Mouse (Mus musculus) midbrain, embryonic 14.5 days (tissue): ENCODE results near the gene Cggbp1. TPM values are rescaled to one million over a fixed set of nuclear protein-coding genes. Genes with fewer than 3 reads are reported as not detected.

Experiments
- ATAC-seq: fragments of 200-750 bp; cut with Nextera tagmentation; 2 replicates; pipeline ENCODE4 v1.8.0; 2017; ENCODE audit warnings: moderate number of reproducible peaks, moderate library complexity; ENCODE audit not compliant: low FRiP score, low TSS enrichment
- DNase-seq: peaks from one replicate; pipeline ENCODE4 v3.0.0-alpha.2; 2015
- H3K27ac ChIP-seq: fragments of 300-500 bp; sonication (generic); replicated peaks from 2 replicates; pipeline ENCODE4 v1.5.1; 2014; ENCODE audit warnings: mild to moderate bottlenecking, low read depth, low read length, moderate library complexity
- H3K27me3 ChIP-seq: fragments of 300-500 bp; sonication (generic); 2 replicates; pipeline ENCODE4 v1.6.1; 2014; ENCODE audit warnings: low read length, control low read depth, mixed read lengths; ENCODE audit not compliant: control insufficient read depth, insufficient read depth
- H3K36me3 ChIP-seq: fragments of 300-500 bp; sonication (generic); 2 replicates; pipeline ENCODE4 v1.6.1; 2014; ENCODE audit warnings: low read length, control low read depth; ENCODE audit not compliant: control insufficient read depth, insufficient read depth
- H3K4me1 ChIP-seq: fragments of 300-500 bp; sonication (generic); 2 replicates; pipeline ENCODE4 v1.6.1; 2014; ENCODE audit warnings: mild to moderate bottlenecking, antibody characterized with exemption, low read length, control low read depth; ENCODE audit not compliant: control insufficient read depth, insufficient read depth
- H3K4me2 ChIP-seq: fragments of 300-500 bp; sonication (generic); 2 replicates; pipeline ENCODE4 v1.6.1; 2014; ENCODE audit warnings: mild to moderate bottlenecking, low read length, moderate library complexity
- H3K4me3 ChIP-seq: fragments of 300-500 bp; sonication (generic); replicated peaks from 2 replicates; pipeline ENCODE4 v1.5.1; 2014; ENCODE audit warnings: low read depth, low read length
- H3K9ac ChIP-seq: fragments of 300-500 bp; sonication (generic); replicated peaks from 2 replicates; pipeline ENCODE4 v1.6.1; 2014; ENCODE audit warnings: mild to moderate bottlenecking, low read length, moderate library complexity
- H3K9me3 ChIP-seq: fragments of 300-500 bp; sonication (generic); 2 replicates; pipeline ENCODE4 v1.6.1; 2016; ENCODE audit warnings: low read length, control low read depth, mixed read lengths; ENCODE audit not compliant: control insufficient read depth
- whole genome bisulfite sequencing: fragments of 180-500 bp; shearing (Covaris S2); extraction: QIAGEN DNeasy Blood & Tissue Kit; methylation state at CpG from one replicate; pipeline ENCODE4 v1.1.7; 2014; 5-methylcytosine and 5-hydroxymethylcytosine counted together
- polyA plus RNA-seq: library from polyadenylated mRNA; unstranded; fragments of >200 nt; fragmentation: Nextera tagmentation; extraction: Ambion mirVana; gene quantifications from 2 replicates; pipeline ENCODE4 v1.2.1, GENCODE M21; 2014

Gene Cggbp1
- polyA plus RNA-seq, 1 experiment from 2014 or later = 106 TPM

DNA sequence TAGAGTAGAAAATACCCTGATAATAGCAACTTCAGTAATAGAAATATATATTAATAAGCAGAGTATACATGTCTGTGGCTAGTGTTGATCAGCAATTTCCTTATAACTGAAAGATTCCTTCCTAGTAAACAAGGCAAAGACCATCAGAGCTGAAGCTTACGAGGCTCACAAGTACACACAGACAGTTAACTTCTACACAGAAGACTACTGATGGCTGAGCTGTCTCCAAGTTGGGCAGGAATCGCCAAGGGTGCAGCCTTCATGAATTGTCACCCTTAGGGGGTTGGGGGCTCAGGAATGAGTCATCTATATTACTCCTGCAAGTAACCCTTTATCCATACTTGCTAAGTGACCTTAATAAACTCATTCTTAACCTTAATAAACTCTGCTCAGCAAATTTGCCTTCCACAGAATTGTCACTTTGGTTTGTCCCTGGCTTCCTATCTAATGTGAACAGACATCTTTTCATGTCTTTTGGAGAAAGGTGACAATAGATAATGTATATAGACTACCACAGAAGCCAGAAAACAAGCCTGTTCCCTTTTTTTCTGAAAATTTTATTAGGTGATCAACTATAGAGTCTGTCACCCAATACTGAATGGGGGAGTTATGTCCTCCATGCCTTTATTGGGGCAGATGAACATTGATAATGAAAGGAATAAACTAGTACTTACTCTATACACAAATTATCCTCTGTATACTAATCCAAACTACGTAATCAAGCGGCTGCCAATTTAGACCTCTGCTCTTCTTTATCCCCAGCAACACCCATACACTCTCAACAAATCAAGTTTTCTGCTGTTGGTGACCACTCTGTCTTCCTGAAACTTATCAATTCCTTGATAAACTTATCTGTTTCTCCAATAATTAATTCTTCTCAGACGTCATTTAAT lies 10.1 kb upstream of the Cggbp1 start:
- WGBS = 94% methylated on average over 5 of the region's 5 CpGs
- Histone ChIP-seq H3K9ac (no peak overlapping the region), H3K9me3 (no peaks in the 10 kb centered on the region), H3K27ac (no peak overlapping the region), H3K4me3 (no peak overlapping the region), H3K4me2 (no peak overlapping the region), H3K36me3 (no peaks in the 10 kb centered on the region), H3K4me1 (no peaks in the 10 kb centered on the region), H3K27me3 (no peaks in the 10 kb centered on the region)
- DNase-seq (no peak), ATAC-seq (no peak)

DNA sequence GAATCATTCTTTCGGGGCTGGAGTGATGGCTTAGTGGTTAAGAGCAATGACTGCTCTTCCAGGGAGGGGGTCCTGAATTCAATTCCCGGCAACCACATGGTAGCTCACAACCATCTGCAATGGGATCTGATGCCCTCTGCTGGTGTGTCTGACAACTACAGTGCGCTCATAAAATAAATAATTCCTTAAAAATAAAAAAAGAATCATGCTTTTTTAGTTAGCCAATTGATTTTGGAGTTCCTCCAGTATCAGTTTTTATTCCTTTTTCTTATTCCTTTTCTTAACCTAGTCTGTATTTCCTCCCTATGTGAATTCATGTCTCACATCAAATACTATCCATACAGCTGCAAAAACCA lies 9.4 kb upstream of the Cggbp1 start:
- no peak overlapping the region for H3K4me2 ChIP-seq
- H3K27ac ChIP-seq = no peak overlapping the region
- H3K9me3 ChIP-seq = no peaks in the 10 kb centered on the region
- no peak overlapping the region for H3K4me3 ChIP-seq
- H3K27me3 ChIP-seq = no peaks in the 10 kb centered on the region
- no peaks in the 10 kb centered on the region for H3K4me1 ChIP-seq
- DNase-seq = no peak
- no peaks in the 10 kb centered on the region for H3K36me3 ChIP-seq
- H3K9ac ChIP-seq = no peak overlapping the region
- 95% methylated on average over 3 of the region's 3 CpGs for WGBS
- ATAC-seq = no peak

DNA sequence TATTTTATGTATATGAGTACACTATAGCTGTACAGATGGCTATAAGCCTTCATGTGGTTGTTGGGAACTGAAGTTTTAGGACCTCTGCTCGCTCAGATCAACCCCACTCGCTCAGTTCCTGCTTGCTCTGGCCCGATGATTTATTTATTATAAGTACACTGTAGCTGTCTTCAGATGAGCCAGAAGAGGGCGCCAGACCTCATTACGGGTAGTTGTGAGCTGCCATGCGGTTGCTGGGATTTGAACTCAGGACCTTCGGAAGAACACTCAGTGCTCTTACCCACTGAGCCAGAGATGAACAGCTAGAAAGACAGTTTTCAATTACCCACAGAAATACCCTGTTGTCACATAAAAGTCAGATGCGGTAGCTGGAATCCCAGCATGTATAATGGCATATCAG lies 5.8 kb upstream of the Cggbp1 start:
- ATAC-seq (no peak), DNase-seq (no peak)
- Histone ChIP-seq H3K27ac (no peak overlapping the region), H3K9ac (no peak overlapping the region), H3K4me1 (0 out of 2 replicates have a peak, but pooled peaks cover 6% of the 10 kb centered on the region), H3K9me3 (no peaks in the 10 kb centered on the region), H3K4me2 (no peak overlapping the region), H3K27me3 (no peaks in the 10 kb centered on the region), H3K36me3 (no peaks in the 10 kb centered on the region), H3K4me3 (no peak overlapping the region)
- 92% methylated on average over 8 of the region's 8 CpGs for WGBS

DNA sequence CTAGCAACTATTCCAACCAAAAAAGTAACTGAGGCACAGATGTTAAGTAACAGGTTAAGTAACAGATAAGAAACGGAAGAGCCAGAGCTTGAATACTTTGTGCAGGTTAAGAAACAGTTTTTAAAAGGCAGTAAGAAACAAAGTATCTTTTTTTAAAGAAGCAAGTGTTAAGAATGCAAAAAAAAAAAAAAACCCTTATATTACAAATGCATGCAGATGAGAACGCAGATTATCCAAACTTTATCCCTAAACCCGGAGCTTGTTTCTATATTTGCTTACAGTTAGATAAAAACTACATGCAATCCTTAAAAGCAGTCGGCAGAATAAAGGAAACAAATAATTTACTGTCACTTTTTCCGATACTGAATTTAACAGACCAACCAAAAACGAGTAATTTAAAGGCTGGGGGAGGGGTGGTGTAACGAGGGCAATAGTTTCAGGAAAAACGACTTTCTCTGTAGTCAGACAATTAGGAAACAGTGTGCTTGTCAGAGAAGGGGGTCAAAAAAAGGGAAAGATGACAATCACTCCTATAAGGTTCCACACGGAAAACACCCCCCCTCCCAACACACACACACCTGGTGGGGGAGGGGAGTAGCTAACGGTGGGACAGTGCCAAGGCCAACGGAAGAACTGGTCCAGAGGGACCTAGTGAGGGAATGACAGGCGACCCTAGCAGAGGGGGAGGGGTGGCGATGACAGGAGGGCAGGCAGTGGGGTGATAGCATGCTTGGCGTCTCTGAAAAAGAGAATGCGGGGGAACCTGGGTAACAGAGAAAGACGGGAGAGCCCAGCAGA lies 1.3 kb upstream of the Cggbp1 start:
- Histone ChIP-seq H3K4me2 (peak overlapping the region; percentile 69), H3K4me3 (peak overlapping the region; percentile 95), H3K9me3 (no peaks in the 10 kb centered on the region), H3K27me3 (no peaks in the 10 kb centered on the region), H3K9ac (peak overlapping the region; percentile 91), H3K27ac (peak overlapping the region; percentile 97), H3K4me1 (peaks cover 17% of the 10 kb centered on the region), H3K36me3 (peaks cover 7% of the 10 kb centered on the region)
- ATAC-seq (0 out of 2 replicates have a peak, but pooled peaks have one; percentile 0), DNase-seq (peak; percentile 65)
- 6% methylated on average over 16 of the region's 16 CpGs for WGBS

DNA sequence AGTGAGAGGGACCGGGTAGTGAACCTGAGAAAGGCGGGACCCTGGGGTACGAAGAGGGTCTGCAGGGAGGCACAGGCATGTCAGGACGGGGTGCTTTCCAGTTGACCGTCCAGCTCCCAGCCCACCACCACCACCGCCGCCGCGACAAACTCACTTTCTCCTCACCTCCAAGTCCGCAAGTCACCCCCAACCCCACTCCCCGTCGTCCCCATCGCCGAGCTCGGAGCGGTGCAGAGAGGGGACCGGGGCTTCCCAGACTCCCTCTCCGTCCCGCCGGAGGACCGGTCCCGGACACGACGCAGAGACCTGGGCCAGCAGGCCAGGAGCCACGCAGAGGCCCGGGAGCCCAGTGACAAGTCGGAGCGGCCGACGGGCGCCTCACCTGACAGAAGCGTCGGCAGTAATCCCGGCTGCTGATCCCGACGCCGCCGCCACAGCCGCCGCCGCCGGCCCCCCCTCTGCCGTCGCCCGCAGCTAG lies 672 bp upstream of the Cggbp1 start:
- H3K4me2 ChIP-seq = peak overlapping the region; percentile 69
- no peaks in the 10 kb centered on the region for H3K9me3 ChIP-seq
- H3K27me3 ChIP-seq = no peaks in the 10 kb centered on the region
- peak; percentile 0; the same call in 1 of the 2 replicates for ATAC-seq
- no peak for DNase-seq
- peak overlapping the region; percentile 97 for H3K27ac ChIP-seq
- H3K4me1 ChIP-seq = peaks cover 17% of the 10 kb centered on the region
- peaks cover 13% of the 10 kb centered on the region for H3K36me3 ChIP-seq
- peak overlapping the region; percentile 95 for H3K4me3 ChIP-seq
- peak overlapping the region; percentile 91 for H3K9ac ChIP-seq
- WGBS = under 1% methylated on average over 44 of the region's 45 CpGs

DNA sequence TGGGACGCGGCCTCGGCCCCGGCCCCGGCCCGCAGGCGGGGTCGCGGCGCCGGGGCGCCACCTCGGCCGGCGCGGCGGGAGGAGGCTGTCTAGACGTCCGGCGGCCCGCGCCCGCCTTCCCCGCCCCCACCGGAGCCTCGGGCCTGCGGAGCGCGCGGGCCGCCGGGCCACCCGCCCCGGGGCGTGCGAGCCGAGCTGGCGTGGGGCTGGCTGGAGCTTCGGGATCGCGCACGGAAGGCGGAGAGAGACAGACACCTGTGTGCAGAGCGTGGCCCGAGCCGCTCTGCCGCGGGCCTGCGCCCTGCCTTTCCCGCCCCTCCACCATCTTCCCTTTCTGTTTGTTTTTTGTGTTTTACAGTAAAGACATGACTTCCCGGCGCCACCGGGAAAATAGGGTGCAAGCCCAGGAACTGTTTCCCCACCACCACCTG lies 660 bp downstream of the Cggbp1 start:
- Histone ChIP-seq H3K9ac (peak overlapping the region; percentile 77), H3K36me3 (peaks cover 20% of the 10 kb centered on the region), H3K4me3 (peak overlapping the region; percentile 95), H3K4me2 (peak overlapping the region; percentile 71), H3K27me3 (no peaks in the 10 kb centered on the region), H3K4me1 (peaks cover 17% of the 10 kb centered on the region), H3K27ac (peak overlapping the region; percentile 97), H3K9me3 (no peaks in the 10 kb centered on the region)
- WGBS = 0% methylated on average over 48 of the region's 53 CpGs
- peak; percentile 9 for ATAC-seq
- peak; percentile 64 for DNase-seq

DNA sequence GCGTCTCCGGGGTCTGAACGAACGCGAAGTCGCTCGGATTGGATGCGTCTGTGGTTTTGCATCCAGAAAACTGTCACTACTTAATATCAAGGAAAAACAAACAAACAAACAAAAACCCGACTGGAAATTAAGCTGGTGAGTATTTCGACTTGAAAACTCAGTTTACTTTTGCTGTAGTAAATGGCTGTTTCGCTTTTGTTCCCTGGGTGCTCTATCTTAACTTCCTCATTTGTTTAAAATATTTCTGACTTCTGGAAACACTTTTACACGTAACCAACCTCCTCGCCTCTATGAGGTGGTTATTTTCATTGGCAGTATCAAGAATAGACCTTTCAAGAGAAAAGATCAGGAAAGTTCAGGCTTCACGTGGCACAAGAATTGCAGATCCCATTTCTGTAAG lies 1.1 kb downstream of the Cggbp1 start:
- no peak overlapping the region for H3K27ac ChIP-seq

DNA sequence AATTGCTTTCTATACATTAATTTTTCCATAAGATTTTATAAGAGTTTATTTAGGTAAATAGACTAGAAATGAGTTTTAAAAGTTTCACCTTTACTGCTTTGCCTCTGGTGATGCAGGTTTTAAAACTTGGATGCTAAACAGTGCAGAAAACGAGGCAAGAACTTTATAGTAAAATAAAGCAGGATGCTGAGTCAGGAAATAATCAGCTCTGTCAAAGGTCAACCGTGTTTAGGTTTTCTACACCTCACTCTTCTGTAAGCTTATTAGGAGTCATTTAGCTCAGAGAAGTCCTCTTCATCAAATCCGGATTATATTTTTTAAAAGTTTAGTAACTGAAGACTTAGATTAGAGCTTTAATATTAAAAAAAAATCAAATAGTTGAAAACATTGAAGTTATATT lies 5.2 kb downstream of the Cggbp1 start:
- Histone ChIP-seq H3K36me3 (peaks cover 25% of the 10 kb centered on the region), H3K27ac (no peak overlapping the region), H3K4me3 (no peak overlapping the region), H3K9ac (no peak overlapping the region), H3K27me3 (no peaks in the 10 kb centered on the region), H3K4me2 (no peak overlapping the region), H3K4me1 (peaks cover 11% of the 10 kb centered on the region), H3K9me3 (no peaks in the 10 kb centered on the region)
- DNase-seq (no peak), ATAC-seq (no peak)
- WGBS = 88% methylated on average over 3 of the region's 3 CpGs

More for the DNA sequence above, 1.1 kb downstream of the Cggbp1 start:
- DNase-seq = no peak
- H3K9me3 ChIP-seq = no peaks in the 10 kb centered on the region
- 8% methylated on average over 14 of the region's 14 CpGs for WGBS
- H3K4me1 ChIP-seq = peaks cover 17% of the 10 kb centered on the region
- no peak for ATAC-seq
- H3K9ac ChIP-seq = peak overlapping the region; percentile 77
- H3K27me3 ChIP-seq = no peaks in the 10 kb centered on the region
- H3K4me3 ChIP-seq = peak overlapping the region; percentile 95
- H3K4me2 ChIP-seq = peak overlapping the region; percentile 71
- H3K36me3 ChIP-seq = peaks cover 24% of the 10 kb centered on the region
